Mouse (Mus musculus) testis, postnatal 10 days (tissue): Measurements from ENCODE around the gene Gm20894.
"Not testable (repeated sequence)": the region's sequence is repeated elsewhere in the genome, so short reads cannot be mapped to it uniquely, and the experiment has no call there.

Experiments used
- DNase-seq: peaks from one replicate; pipeline ENCODE4 v3.0.0; 2021; ENCODE audit warnings: low spot score

Gm20894 gene

GRCm38 (mm10) chrY:28271412-28271811 is at the start of gene Gm20894:
Gene Gm20894 (minus strand): TSS chrY:28271512.
- DNase-seq: not testable (repeated sequence)
